Mouse (Mus musculus) CD4-positive, CD25-positive, alpha-beta regulatory T cell, adult 4 months (primary cell): ENCODE measurements around the gene Tomm20. TPM values are rescaled to one million over a fixed set of nuclear protein-coding genes. Genes with fewer than 3 reads are reported as not detected.
"Not testable (repeated sequence)": the region's sequence is repeated elsewhere in the genome, so short reads cannot be mapped to it uniquely, and the experiment has no call there.

ENCODE experiments used
- ATAC-seq: one replicate; pipeline ENCODE4 v1.8.0; 2017
- polyA plus RNA-seq, 2 experiments: library from polyadenylated mRNA; unstranded; fragments of 100-300 nt; shearing (Covaris generic); gene quantifications; one replicate each; pipeline ENCODE4 v1.2.1; 2017

The Tomm20 gene
- polyA plus RNA-seq, 2 experiments from 2014 or later = 28.5 to 80.4 TPM

GRCm38 (mm10) chr8:126917179-126917905 lies 28.3 kb downstream of the Tomm20 start:
- no peak for ATAC-seq

- ATAC-seq = no peak
Measured at GRCm38 (mm10) chr8:126916611-126917010, 29.0 kb downstream of the Tomm20 start.

GRCm38 (mm10) chr8:126914609-126915375 lies 30.9 kb downstream of the Tomm20 start:
- ATAC-seq = no peak

GRCm38 (mm10) chr8:126914107-126914490 lies 31.5 kb downstream of the Tomm20 start:
- ATAC-seq = not testable (repeated sequence)

- no peak for ATAC-seq
Measured at GRCm38 (mm10) chr8:126913241-126914106, 32.2 kb downstream of the Tomm20 start.

GRCm38 (mm10) chr8:126909371-126909802 lies 36.3 kb downstream of the Tomm20 start:
- no peak for ATAC-seq

- no peak for ATAC-seq
Measured at GRCm38 (mm10) chr8:126908805-126909204, 36.8 kb downstream of the Tomm20 start.

- no peak for ATAC-seq
Measured at GRCm38 (mm10) chr8:126907968-126908367, 37.7 kb downstream of the Tomm20 start.

- ATAC-seq = no peak
Measured at GRCm38 (mm10) chr8:126907374-126907773, 38.3 kb downstream of the Tomm20 start.

- no peak for ATAC-seq
Measured at GRCm38 (mm10) chr8:126905387-126905786, 40.3 kb downstream of the Tomm20 start.

GRCm38 (mm10) chr8:126903927-126904326 lies 41.7 kb downstream of the Tomm20 start:
- ATAC-seq = no peak

GRCm38 (mm10) chr8:126903224-126903895 lies 42.3 kb downstream of the Tomm20 start:
- no peak for ATAC-seq

- ATAC-seq = no peak
Measured at GRCm38 (mm10) chr8:126901612-126902011, 44.0 kb downstream of the Tomm20 start.

GRCm38 (mm10) chr8:126901049-126901448 lies 44.6 kb downstream of the Tomm20 start:
- no peak for ATAC-seq

GRCm38 (mm10) chr8:126895133-126895532 lies 50.5 kb downstream of the Tomm20 start:
- peak; percentile 75 for ATAC-seq

GRCm38 (mm10) chr8:126887639-126888006 lies 58.0 kb downstream of the Tomm20 start:
- ATAC-seq = no peak

- no peak for ATAC-seq
Measured at GRCm38 (mm10) chr8:126886741-126887638, 58.7 kb downstream of the Tomm20 start.

GRCm38 (mm10) chr8:126885554-126886485 lies 59.8 kb downstream of the Tomm20 start:
- ATAC-seq = peak; percentile 15

GRCm38 (mm10) chr8:126884202-126884926 lies 61.3 kb downstream of the Tomm20 start:
- ATAC-seq = peak; percentile 76
